Mouse (Mus musculus) right cerebral cortex, adult 2 months (tissue): ENCODE measurements around the gene Hist1h2ak.
A peak's percentile ranks its signal among the peaks of the same experiment; 100 is the strongest.
"Not testable (repeated sequence)": the region's sequence is repeated elsewhere in the genome, so short reads cannot be mapped to it uniquely, and the experiment has no call there.

Source experiments
- DNase-seq, 2 experiments: peaks; one replicate each; pipeline ENCODE4 v3.0.0; 2021 to 2022; ENCODE audit warnings: low spot score in 2 of 2

Hist1h2ak gene

DNA sequence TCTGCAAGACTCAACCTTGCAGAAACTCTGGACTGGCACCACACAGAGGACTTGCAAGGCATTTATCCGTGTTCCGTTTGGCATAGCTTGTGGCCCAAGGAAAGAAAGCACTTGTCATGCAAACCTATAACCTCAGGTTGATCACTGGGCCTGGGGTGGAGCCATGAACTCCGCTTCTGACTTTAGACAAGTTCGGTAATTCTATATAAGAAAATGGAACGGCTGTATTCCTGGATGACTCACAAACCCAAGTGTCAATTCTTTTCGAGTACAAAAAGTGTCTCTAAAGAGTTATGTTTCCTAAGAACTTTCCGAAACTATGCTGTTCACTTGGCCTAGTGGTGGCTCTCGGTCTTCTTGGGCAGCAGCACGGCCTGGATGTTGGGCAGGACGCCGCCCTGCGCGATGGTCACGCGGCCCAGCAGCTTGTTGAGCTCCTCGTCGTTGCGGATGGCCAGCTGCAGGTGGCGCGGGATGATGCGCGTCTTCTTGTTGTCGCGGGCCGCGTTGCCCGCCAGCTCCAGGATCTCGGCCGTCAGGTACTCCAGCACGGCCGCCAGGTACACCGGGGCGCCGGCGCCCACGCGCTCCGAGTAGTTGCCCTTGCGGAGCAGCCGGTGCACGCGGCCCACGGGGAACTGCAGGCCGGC, 32.4 kb downstream of the Hist1h2ak start:
- not testable (repeated sequence) for DNase-seq

DNA sequence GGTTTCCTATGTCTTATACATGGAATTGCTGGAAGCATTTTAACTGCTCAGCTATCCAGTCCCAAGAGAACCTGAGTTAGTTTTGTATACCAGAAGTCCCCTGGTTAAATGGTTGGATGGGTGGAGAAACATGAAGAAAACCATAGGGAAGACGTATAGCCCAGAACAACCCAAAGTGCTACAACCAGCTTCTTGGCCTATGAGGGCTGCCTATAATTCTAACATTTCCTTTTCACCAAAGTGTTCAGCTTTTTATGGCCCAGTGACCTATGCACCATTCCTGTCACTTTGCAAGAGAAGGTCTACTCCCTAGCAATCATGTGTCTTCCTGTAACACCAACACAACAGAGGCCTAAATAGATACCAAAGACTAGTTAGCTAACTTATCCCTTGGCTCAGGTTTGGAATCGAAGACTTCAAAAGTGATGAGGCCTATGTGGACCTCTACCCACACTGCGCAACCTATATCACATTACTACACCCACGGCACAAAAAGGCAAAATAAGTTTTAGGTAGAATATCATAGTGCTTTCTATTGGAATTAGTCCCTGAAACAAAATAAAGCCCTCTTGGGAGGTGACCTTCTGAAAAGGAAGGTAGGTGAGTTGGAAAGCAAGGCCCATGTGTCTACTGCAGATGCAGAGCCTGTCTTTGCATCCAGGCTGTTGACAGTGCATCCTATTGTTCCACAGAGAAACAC, 35.1 kb downstream of the Hist1h2ak start:
- no peak for DNase-seq

DNA sequence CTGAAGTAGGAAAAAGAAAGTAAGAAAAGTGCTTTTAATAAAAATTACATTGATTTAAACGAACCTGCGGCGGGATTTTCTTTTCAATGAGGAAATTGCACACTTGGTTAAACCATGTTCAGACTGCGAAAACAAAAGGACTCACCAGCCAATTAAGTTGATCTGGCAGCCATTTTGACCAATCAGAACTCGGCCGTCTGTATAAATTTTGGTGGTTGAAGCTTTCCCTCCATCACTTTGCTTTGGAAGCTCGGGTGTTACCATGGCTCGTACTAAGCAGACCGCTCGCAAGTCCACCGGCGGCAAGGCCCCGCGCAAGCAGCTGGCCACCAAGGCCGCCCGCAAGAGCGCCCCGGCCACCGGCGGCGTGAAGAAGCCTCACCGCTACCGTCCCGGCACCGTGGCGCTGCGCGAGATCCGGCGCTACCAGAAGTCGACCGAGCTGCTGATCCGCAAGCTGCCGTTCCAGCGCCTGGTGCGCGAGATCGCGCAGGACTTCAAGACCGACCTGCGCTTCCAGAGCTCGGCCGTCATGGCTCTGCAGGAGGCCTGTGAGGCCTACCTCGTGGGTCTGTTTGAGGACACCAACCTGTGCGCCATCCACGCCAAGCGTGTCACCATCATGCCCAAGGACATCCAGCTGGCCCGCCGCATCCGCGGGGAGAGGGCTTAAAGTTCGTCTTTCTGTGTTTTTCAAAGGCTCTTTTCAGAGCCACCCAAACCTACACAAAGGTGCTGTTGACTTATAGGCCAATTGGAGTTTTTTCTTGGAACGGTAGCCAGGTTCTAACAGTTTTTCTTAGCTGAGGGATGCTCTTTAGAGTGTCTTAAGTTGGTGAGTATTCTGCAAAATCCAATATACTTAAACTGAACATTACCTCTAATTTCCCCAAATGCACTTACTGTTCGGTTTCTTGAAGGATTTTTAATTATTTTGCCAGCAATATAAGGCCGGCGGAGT, 36.0 kb downstream of the Hist1h2ak start, which contains the start of gene Hist1h3h:
Gene Hist1h3h (plus strand): TSS at position 263 of the 961 bp plus-strand sequence.
- DNase-seq: peak; percentile 92

DNA sequence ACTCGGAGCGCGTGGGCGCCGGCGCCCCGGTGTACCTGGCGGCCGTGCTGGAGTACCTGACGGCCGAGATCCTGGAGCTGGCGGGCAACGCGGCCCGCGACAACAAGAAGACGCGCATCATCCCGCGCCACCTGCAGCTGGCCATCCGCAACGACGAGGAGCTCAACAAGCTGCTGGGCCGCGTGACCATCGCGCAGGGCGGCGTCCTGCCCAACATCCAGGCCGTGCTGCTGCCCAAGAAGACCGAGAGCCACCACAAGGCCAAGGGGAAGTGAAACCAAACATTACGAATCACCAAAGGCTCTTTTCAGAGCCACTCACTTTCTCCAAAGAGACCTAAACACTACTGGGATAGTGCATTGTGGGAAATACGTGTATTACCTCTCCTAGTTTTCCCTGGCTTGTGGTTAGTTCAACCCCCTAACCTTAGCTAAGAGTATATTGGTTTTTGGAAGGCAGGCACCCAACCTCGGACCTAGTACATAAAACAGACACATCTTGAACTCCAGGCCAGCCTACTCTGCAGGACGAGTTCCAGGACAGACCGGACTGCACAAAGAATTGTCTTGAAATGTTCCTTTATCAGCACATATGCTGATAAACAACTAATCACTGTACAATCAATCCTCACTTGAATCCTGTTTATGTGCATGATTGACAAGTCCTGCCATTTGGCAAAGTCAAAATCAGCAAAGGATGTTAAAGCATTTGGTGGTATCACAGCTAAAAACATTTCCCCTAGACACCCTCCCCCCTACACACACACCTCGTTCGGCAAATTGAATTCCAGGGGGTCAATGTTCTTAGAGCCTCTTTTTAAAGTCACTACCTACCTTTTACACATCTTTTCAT, 36.9 kb downstream of the Hist1h2ak start:
- peak; percentile 16 to 22 for DNase-seq

DNA sequence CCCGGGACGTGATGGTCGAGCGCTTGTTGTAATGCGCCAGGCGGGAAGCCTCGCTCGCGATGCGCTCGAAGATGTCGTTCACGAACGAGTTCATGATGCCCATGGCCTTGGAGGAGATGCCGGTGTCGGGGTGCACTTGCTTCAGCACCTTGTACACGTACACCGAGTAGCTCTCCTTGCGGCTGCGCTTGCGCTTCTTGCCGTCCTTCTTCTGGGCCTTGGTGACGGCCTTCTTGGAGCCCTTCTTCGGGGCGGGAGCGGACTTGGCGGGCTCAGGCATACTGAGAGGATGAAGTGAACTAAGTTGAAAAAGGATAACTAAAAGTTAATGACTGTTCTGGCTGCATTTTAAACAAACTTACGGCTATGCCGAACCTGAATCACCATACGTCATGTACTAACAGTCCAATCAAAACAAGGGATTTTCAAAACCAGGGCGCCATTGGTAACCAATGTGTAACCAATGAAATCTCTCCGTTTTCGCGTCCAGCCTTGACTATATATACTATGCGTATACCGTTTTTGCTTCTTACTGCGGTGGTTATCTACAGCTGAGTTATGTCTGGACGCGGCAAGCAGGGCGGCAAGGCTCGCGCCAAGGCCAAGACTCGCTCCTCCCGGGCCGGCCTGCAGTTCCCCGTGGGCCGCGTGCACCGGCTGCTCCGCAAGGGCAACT, 37.6 kb downstream of the Hist1h2ak start, which contains the start of the genes Hist1h2bl and Hist1h2ai:
Gene Hist1h2bl (minus strand): TSS at position 280 of the 676 bp plus-strand sequence.
Gene Hist1h2ai (plus strand): TSS at position 559 of the 676 bp plus-strand sequence.
- peak; percentile 89 to 90 for DNase-seq

DNA sequence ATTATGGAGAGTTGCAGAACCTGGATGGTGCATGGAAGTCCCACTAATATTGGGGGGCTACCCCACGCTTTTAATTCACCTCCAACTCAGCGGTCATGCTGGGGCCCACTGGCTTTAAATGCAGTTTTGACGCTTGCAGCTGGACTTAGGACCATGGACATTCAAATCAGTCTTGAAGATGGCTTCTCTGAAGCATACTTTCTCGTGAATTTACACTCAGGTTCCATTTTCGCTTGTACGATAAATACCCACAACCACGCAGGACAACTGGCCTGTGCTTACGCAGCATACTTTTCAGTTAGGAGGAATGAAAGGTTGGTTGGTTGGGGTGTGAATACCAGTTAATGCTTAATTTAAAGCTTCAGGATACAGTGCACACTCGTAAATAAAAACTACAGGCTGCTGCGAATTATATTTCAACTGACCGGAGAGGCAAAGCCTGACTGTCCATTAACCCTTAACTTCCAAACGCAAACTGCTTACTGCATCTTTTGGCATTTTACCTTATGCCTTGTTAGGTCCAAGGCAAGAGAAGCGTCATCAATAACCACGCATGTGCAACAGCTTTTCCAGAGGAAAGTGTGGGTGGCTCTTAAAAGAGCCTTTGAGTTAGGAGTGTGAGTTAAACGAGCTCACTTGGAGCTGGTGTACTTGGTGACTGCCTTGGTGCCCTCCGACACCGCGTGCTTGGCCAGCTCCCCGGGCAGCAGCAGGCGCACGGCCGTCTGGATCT, 38.3 kb downstream of the Hist1h2ak start:
- DNase-seq: peak; percentile 21 to 45

DNA sequence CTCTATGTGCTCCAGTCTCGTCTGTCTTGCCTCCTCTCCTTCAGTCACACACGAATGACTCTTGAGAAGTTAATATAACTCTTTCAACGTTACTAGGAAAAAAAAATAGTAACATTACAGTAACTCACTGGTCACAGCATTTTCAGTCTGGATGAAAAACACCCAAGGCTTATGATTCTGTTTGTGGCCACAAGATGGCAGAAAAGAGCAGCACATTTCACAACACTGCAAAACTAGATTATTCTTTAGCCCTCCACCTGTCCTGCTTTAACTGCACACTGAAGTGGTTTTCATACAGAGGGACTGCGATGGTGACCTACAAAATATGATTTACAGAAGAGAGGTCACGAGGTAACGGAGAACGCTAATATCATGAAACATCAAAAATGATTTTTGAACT, 38.9 kb downstream of the Hist1h2ak start:
- DNase-seq: peak; percentile 83 to 84

DNA sequence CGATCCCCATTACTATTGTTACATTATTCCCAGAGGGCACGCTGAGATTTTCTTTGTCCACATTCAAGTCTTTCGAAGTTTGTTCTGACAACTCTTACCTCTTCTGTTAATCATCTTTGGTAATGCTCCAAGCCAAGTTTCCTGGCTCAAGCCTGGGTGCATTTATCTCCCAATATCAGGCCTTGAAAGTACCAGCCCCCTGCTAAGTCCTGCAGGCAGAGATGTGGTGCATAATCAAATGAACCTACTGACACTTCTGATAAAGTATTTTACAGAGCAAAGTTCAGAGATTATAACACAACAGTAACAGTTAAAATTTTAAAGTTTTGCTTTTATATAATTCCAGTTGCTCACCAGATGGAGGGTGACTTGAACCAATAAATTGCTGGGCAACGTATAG, 41.9 kb downstream of the Hist1h2ak start:
- no peak for DNase-seq

DNA sequence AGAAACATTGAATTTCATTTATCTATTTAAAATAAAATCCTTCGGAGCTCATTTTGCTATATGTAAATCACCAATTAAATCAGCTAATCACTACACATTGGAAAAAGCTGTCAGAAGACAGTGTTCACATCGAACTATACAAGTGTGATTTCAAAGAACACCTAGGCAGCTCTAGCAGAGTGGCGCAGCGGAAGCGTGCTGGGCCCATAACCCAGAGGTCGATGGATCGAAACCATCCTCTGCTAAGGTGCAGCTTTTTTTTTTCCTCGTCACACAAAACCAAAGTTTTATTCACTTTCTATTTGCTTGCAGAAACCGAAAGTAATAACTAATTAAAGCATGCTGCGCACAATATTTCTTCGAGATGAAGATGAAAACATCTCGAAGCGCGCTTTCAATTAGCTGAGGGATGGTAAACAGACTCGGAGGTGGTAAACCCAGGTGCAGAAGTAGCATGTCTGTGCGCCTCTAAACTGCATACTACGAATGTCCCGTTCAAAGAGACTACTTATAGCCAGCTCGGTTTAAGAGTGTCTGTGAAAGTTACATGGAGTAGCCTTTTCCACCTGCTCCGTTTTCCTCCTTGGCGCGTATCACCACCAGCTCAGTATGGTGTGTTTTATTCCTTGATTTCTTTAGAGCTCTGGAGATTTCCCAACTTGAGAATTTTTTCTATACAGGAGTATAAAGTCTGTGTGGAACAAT, 42.7 kb downstream of the Hist1h2ak start:
- peak; percentile 85 to 86 for DNase-seq

DNA sequence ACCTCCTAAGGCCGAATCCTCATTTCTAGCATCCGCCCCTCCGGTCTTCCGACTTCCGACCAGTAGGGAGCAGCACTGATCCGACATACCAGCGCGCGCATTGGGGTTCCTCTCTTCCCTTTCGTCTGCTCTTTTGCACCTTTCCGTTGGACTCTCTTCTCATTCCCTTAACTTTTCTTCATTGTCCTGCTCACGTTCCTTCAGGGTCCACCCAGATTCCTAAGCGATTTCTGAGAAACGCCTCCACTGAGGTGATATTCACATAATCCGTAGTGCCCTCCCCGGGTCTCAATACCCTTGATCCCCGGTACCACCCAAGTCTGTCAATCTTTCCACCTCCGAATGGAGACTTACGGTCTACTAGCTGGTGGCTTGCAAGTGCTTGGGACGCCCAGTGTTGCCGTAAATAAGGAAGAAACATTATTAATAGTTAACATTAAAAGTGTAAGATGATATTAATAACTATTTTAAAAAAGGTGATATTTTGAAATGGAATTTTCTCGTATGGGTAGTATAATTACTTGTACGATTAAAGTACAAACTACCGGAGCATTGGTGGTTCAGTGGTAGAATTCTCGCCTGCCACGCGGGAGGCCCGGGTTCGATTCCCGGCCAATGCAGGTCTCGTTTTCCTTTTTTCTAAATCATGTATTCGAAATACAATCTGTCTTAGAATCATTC, 43.5 kb downstream of the Hist1h2ak start:
- DNase-seq: peak; percentile 93

DNA sequence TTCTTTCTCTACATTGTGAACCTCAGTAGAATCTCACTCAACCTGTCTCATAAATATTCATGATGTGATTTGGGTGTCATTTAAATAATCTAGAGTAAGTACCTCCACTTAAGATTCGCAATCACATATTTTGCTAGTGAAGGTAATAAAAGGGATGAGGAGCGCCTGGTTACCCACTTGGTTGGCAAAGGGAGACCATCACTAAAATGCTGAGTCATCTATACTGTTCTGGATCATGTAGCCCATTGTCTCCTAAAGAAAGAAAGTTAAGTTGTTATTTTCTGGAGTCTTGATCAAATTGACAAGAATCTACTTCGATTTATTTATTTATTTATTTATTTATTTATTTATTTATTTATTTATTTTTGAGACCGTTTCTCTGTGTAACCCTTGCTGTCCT, 47.0 kb downstream of the Hist1h2ak start:
- DNase-seq: no peak
